Mouse (Mus musculus): ENCODE measurements at regions not wholly inside any gene's neighbourhood (a gene's known extent, or its start where the extent isn't known, plus 50 kb on each side); places are given as distances from the start of the nearest gene placed in this dataset.

GRCm38 (mm10) chr3:66592259-66592658, 295.6 kb upstream of the Veph1 start:
- no peak for DNase-seq (ENCODE audit: extremely low read depth, low read depth, low spot score)

GRCm38 (mm10) chr3:66590775-66591174, 294.1 kb upstream of the Veph1 start:
- no peak for DNase-seq (ENCODE audit: extremely low read depth, low read depth, low spot score)

GRCm38 (mm10) chr3:66589483-66589882, 292.8 kb upstream of the Veph1 start:
- no peak for DNase-seq (ENCODE audit: extremely low read depth, low read depth, low spot score)

- DNase-seq (ENCODE audit: extremely low read depth, low read depth, low spot score), result no peak
These were observed 288.2 kb upstream of the Veph1 start for GRCm38 (mm10) chr3:66584831-66585230.

GRCm38 (mm10) chr3:66584101-66584500, 287.5 kb upstream of the Veph1 start:
- DNase-seq (ENCODE audit: extremely low read depth, low read depth, low spot score), result no peak

- DNase-seq (ENCODE audit: extremely low read depth, low read depth, low spot score), result no peak
These were observed 280.0 kb upstream of the Veph1 start for GRCm38 (mm10) chr3:66576659-66577058.

- no peak for DNase-seq (ENCODE audit: extremely low read depth, low read depth, low spot score)
These were observed 277.7 kb upstream of the Veph1 start for GRCm38 (mm10) chr3:66574321-66574720.

- no peak for DNase-seq (ENCODE audit: extremely low read depth, low read depth, low spot score)
These were observed 276.4 kb upstream of the Veph1 start for GRCm38 (mm10) chr3:66572887-66573519.

- DNase-seq (ENCODE audit: extremely low read depth, low read depth, low spot score), result no peak
These were observed 273.7 kb upstream of the Veph1 start for GRCm38 (mm10) chr3:66570342-66570741.

GRCm38 (mm10) chr3:66564268-66565245, 267.9 kb upstream of the Veph1 start:
- DNase-seq (ENCODE audit: extremely low read depth, low read depth, low spot score), result no peak

GRCm38 (mm10) chr3:66563329-66563728, 266.7 kb upstream of the Veph1 start:
- no peak for DNase-seq (ENCODE audit: extremely low read depth, low read depth, low spot score)

- DNase-seq (ENCODE audit: extremely low read depth, low read depth, low spot score), result no peak
These were observed 258.9 kb upstream of the Veph1 start for GRCm38 (mm10) chr3:66555538-66555937.

GRCm38 (mm10) chr3:66550920-66551319, 254.3 kb upstream of the Veph1 start:
- DNase-seq (ENCODE audit: extremely low read depth, low read depth, low spot score), result no peak

- no peak for DNase-seq (ENCODE audit: extremely low read depth, low read depth, low spot score)
These were observed 249.9 kb upstream of the Veph1 start for GRCm38 (mm10) chr3:66546576-66546975.

GRCm38 (mm10) chr3:66544139-66544933, 247.7 kb upstream of the Veph1 start:
- DNase-seq (ENCODE audit: extremely low read depth, low read depth, low spot score), result peak; percentile 87

GRCm38 (mm10) chr3:66542865-66543264, 246.2 kb upstream of the Veph1 start:
- DNase-seq (ENCODE audit: extremely low read depth, low read depth, low spot score), result no peak

GRCm38 (mm10) chr3:66537913-66538312, 241.3 kb upstream of the Veph1 start:
- no peak for DNase-seq (ENCODE audit: extremely low read depth, low read depth, low spot score)

GRCm38 (mm10) chr3:66537106-66537893, 240.7 kb upstream of the Veph1 start:
- no peak for DNase-seq (ENCODE audit: extremely low read depth, low read depth, low spot score)

GRCm38 (mm10) chr3:66536673-66537072, 240.0 kb upstream of the Veph1 start:
- DNase-seq (ENCODE audit: extremely low read depth, low read depth, low spot score), result no peak

GRCm38 (mm10) chr3:66535786-66536529, 239.3 kb upstream of the Veph1 start:
- DNase-seq (ENCODE audit: extremely low read depth, low read depth, low spot score), result no peak

Data from fat pad, adult 2 months (tissue).